Mouse (Mus musculus) liver, postnatal 0 days (tissue): ENCODE measurements around the gene Cxcr3. TPM values are rescaled to one million over a fixed set of nuclear protein-coding genes. Genes with fewer than 3 reads are reported as not detected.
A peak's percentile ranks its signal among the peaks of the same experiment; 100 is the strongest.

Source experiments
- ATAC-seq: fragments of 200-750 bp; cut with Nextera tagmentation; 2 replicates; pipeline ENCODE4 v1.8.0; 2017; ENCODE audit warnings: mild to moderate bottlenecking, moderate library complexity
- DNase-seq: peaks from one replicate; pipeline ENCODE4 v3.0.0-alpha.2; 2016
- H3K27ac ChIP-seq: fragments of 300-500 bp; sonication (generic); 2 replicates; pipeline ENCODE4 v1.5.1; 2014; ENCODE audit warnings: antibody characterized with exemption, moderate library complexity, mild to moderate bottlenecking, low read depth
- H3K27me3 ChIP-seq: fragments of 300-500 bp; sonication (generic); 2 replicates; pipeline ENCODE4 v1.6.1; 2014; ENCODE audit warnings: low read length, control low read depth, mixed read lengths; ENCODE audit not compliant: insufficient read depth
- H3K36me3 ChIP-seq: fragments of 300-500 bp; sonication (generic); replicated peaks from 2 replicates; pipeline ENCODE4 v1.6.1; 2014; ENCODE audit warnings: mild to moderate bottlenecking, control low read depth, low read length, moderate library complexity, mixed read lengths; ENCODE audit not compliant: insufficient read depth
- H3K4me1 ChIP-seq: fragments of 300-500 bp; sonication (generic); 2 replicates; pipeline ENCODE4 v1.6.1; 2014; ENCODE audit warnings: antibody characterized with exemption, mild to moderate bottlenecking, control low read depth; ENCODE audit not compliant: insufficient read depth
- H3K4me2 ChIP-seq: fragments of 300-500 bp; sonication (generic); 2 replicates; pipeline ENCODE4 v1.6.1; 2014; ENCODE audit warnings: low read depth, mild to moderate bottlenecking, low read length, moderate library complexity, mixed read lengths
- H3K4me3 ChIP-seq: fragments of 300-500 bp; sonication (generic); 2 replicates; pipeline ENCODE4 v1.5.1; 2014; ENCODE audit warnings: low read depth, low read length
- H3K9ac ChIP-seq: fragments of 300-500 bp; sonication (generic); replicated peaks from 2 replicates; pipeline ENCODE4 v1.6.1; 2014; ENCODE audit warnings: mild to moderate bottlenecking, moderate library complexity
- H3K9me3 ChIP-seq: fragments of 300-500 bp; sonication (generic); 2 replicates; pipeline ENCODE4 v1.6.1; 2016; ENCODE audit warnings: mild to moderate bottlenecking, control low read depth, low read length, mixed read lengths
- CTCF ChIP-seq: sonication (generic); IDR thresholded peaks from 2 replicates; pipeline ENCODE4 v1.5.1; 2016; ENCODE audit warnings: antibody characterized with exemption, low read depth
- EP300 ChIP-seq: IDR thresholded peaks from 2 replicates; pipeline ENCODE4 v1.6.1; 2016; ENCODE audit warnings: antibody characterized with exemption, low read depth, mild to moderate bottlenecking
- WGBS: fragments of 180-500 bp; shearing (Covaris S2); extraction: QIAGEN DNeasy Blood & Tissue Kit; methylation state at CpG from one replicate; pipeline ENCODE4 v1.1.7; 2014; ENCODE audit not compliant: insufficient replicate concordance; 5-methylcytosine and 5-hydroxymethylcytosine counted together
- polyA plus RNA-seq: library from polyadenylated mRNA; unstranded; fragments of >200 nt; fragmentation: Nextera tagmentation; extraction: Ambion mirVana; gene quantifications from 2 replicates; pipeline ENCODE4 v1.2.1, GENCODE M21; 2015

Cxcr3 gene
- polyA plus RNA-seq = 0.81 and 1.0 TPM in 2 replicates

DNA sequence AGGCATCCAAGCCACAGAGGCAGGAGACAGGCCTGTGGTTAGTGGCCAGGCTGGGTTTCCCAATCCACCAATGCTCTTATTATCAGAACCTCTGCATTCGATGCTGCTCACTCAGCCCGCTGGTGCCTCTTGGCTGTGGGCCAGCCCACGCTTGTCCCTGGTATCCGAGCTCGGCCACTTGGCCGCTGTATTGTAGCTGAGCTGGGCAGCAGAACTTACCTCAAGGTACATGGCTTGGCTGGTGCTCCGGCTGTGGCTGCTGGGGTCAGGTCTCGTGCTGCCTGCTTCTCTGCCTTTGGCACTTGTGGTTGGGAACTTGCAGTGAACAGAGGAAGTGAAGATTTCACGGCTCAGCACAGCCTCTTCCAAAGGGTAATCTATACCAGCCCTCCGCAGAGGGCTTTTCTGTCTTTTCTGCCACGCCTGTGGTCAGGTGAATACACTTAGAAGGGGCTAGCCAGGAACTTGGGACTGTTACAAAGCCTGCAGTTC, at the start of gene Cxcr3:
Cxcr3 (minus strand) TSS at position 442 of the 492 bp plus-strand sequence.
- Histone ChIP-seq H3K27me3 (no peaks in the 10 kb centered on the region), H3K9ac (no peak within 1 kb of the TSS), H3K36me3 (no peaks in the 10 kb centered on the region), H3K27ac (no peak within 1 kb of the TSS; the same call in 1 of the 2 replicates), H3K4me2 (peak within 1 kb of the TSS; percentile 4; the same call in 1 of the 2 replicates), H3K4me1 (no peaks in the 10 kb centered on the region), H3K4me3 (no peak within 1 kb of the TSS), H3K9me3 (no peaks in the 10 kb centered on the region)
- ATAC-seq (no peak), DNase-seq (peak; percentile 22)
- no peak for TF ChIP-seq CTCF
- TF ChIP-seq EP300 = no peak
- 52% methylated on average over 11 of the region's 11 CpGs for WGBS

DNA sequence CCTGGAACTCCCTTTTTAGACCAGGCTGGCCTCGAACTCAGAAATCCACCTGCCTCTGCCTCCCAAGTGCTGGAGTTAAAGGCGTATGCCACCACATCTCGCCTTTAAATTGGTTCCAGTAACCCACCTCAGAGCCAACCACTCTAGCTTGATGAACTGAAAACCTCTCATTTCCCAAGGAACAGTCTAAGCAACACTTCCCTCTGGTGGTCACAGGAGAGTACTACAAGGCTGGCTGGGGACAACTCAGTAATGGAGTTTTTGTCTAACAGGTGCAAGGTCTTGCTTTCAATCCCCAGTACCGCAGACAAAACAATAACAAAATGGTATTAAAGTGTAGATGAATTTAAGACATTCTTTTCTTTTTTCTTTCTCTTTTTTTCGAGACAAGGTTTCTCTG, 38.0 kb upstream of the Cxcr3 start:
- no peak for ATAC-seq

DNA sequence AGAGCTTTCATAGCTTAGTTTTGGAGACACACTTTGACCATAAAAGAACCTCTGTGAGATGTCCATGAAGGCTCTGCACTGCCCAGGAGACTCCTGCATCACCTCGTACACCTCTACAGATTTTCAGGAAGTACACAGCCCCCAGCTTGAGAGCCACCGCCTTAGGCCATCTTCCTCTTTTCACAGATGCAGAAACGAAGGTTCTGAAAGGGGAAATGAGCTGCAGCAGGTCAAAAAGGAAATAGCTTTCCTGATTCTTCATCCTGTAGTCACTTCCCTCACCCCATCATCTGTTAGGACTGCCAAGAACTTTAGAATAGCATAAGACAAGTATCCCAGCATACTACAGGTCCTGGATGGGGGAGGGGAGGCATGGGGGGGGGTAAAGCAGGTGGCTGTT, 36.2 kb upstream of the Cxcr3 start:
- no peaks in the 10 kb centered on the region for H3K9me3 ChIP-seq
- no peaks in the 10 kb centered on the region for H3K27me3 ChIP-seq
- no peak overlapping the region for H3K4me3 ChIP-seq
- H3K36me3 ChIP-seq = no peaks in the 10 kb centered on the region
- no peak overlapping the region for H3K4me2 ChIP-seq
- no peak overlapping the region for H3K9ac ChIP-seq
- no peak for DNase-seq
- H3K4me1 ChIP-seq = no peaks in the 10 kb centered on the region
- ATAC-seq = no peak
- 24% methylated on average over 3 of the region's 3 CpGs for WGBS
- TF ChIP-seq EP300 = no peak
- no peak for TF ChIP-seq CTCF
- H3K27ac ChIP-seq = no peak overlapping the region

More for the DNA sequence above, 38.0 kb upstream of the Cxcr3 start:
- Histone ChIP-seq H3K36me3 (no peaks in the 10 kb centered on the region), H3K27ac (no peak overlapping the region), H3K4me3 (no peak overlapping the region), H3K4me2 (no peak overlapping the region), H3K27me3 (no peaks in the 10 kb centered on the region), H3K9ac (no peak overlapping the region), H3K9me3 (no peaks in the 10 kb centered on the region), H3K4me1 (no peaks in the 10 kb centered on the region)
- peak; percentile 45 for DNase-seq
- WGBS = 29% methylated on average over 5 of the region's 5 CpGs
- TF ChIP-seq EP300 (no peak), CTCF (peak; percentile 85)

DNA sequence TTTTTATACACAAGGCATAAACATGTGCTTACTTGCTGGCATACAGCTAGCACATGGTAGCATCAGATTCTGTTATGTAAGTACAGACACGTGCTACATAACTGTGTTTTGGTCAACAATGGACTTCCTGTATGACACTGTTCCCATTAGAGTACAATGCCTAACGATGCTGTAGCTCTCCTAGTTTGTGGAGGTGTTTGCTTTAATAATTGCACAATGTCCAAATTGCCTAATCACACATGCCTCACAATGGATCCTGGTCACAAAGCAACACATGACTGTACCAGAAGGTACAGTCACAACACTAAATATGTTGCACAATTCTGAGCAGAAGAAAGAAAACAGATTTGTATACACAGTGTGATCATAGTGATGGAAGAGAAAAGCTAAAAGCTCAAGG, 35.4 kb upstream of the Cxcr3 start:
- Histone ChIP-seq H3K36me3 (no peaks in the 10 kb centered on the region), H3K4me3 (no peak overlapping the region), H3K4me1 (no peaks in the 10 kb centered on the region), H3K9me3 (no peaks in the 10 kb centered on the region), H3K27ac (no peak overlapping the region), H3K9ac (no peak overlapping the region), H3K4me2 (no peak overlapping the region), H3K27me3 (no peaks in the 10 kb centered on the region)
- ATAC-seq (peak; percentile 77), DNase-seq (no peak)
- TF ChIP-seq CTCF (no peak), EP300 (peak; percentile 42; the same call in 1 of the 2 replicates)
- WGBS = 44% methylated on average over 2 of the region's 2 CpGs

DNA sequence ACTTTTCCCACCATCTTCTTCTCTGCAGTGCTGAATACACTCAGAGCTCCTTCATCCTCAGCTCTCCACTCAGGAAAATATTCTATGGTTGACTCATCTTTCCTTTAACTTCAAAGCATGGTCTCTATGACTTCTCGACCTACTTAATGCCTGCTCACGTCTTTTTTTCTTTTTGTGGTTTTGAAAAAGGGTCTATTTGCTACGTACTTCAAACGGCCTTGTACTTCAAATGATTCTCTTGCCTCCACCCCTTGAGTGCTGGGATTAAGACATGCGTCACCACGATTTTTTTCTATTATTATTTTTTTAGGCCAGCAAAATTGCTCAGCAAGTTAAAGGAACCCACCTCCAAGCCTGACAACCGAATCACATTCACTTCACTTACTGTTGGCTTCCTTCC, 33.2 kb upstream of the Cxcr3 start:
- H3K27me3 ChIP-seq = no peaks in the 10 kb centered on the region
- WGBS = 40% methylated on average over 7 of the region's 7 CpGs
- H3K4me2 ChIP-seq = no peak overlapping the region
- ATAC-seq (no peak), DNase-seq (no peak)
- H3K27ac ChIP-seq = no peak overlapping the region
- H3K4me1 ChIP-seq = no peaks in the 10 kb centered on the region
- H3K9ac ChIP-seq = no peak overlapping the region
- no peak overlapping the region for H3K4me3 ChIP-seq
- no peaks in the 10 kb centered on the region for H3K36me3 ChIP-seq
- no peaks in the 10 kb centered on the region for H3K9me3 ChIP-seq
- TF ChIP-seq CTCF = no peak
- TF ChIP-seq EP300 = no peak

DNA sequence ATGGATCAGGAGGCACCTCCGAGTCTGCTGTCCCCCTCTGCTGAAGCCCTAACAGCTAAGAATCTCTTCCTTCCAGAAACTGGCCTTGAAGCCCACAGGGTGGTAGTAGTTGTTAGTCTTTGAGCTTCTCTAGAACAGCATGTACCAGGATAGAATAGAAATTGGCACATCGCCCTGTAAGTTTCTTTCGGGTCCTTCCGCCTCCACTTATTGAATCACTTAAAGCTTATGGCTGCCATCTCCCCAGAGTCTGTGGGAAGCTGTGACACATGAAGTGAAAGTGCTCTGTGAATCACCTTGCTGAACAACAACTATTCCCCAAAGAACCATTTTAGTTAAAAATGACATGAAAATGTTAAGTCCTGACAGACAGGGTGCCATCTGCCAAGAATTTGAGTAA, 31.0 kb upstream of the Cxcr3 start:
- no peak for DNase-seq
- WGBS = 79% methylated on average over 4 of the region's 4 CpGs

DNA sequence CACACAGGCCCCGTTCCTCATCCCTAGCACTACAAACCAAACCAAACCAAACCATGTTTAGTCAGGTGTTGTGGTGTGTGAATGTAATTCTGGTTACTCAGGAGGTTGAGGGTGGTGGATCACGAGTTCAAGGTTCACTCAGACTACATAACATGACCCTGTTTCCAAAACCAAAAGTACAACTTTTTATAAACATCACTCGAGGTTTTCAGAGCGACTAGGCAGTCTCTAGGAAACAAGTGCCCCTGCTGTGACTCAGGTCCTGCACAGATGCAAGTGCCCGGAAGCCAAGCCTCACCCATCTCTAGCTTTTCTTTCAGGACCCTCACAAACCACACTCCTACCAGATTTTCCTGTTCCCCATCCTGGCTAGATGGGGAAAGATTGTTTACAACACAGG, 30.6 kb upstream of the Cxcr3 start:
- Histone ChIP-seq H3K4me3 (no peak overlapping the region), H3K27ac (no peak overlapping the region), H3K36me3 (no peaks in the 10 kb centered on the region), H3K9me3 (no peaks in the 10 kb centered on the region), H3K27me3 (no peaks in the 10 kb centered on the region), H3K4me1 (no peaks in the 10 kb centered on the region), H3K9ac (no peak overlapping the region), H3K4me2 (no peak overlapping the region)
- 49% methylated on average over 5 of the region's 5 CpGs for WGBS
- no peak for DNase-seq
- TF ChIP-seq EP300 (no peak), CTCF (no peak)
- no peak for ATAC-seq

More for the DNA sequence above, 31.0 kb upstream of the Cxcr3 start:
- Histone ChIP-seq H3K4me1 (no peaks in the 10 kb centered on the region), H3K27ac (no peak overlapping the region), H3K27me3 (no peaks in the 10 kb centered on the region), H3K4me3 (no peak overlapping the region), H3K4me2 (no peak overlapping the region), H3K36me3 (no peaks in the 10 kb centered on the region), H3K9me3 (no peaks in the 10 kb centered on the region), H3K9ac (no peak overlapping the region)
- ATAC-seq = no peak
- TF ChIP-seq CTCF (no peak), EP300 (no peak)
